11 mouse cellular contexts compared by ENCODE assay signal in genomic region chr1:162857766-162858747, GRCm38 (mm10). TPM values are rescaled to one million over a fixed set of nuclear protein-coding genes. Genes with fewer than 3 reads are reported as not detected.
DNase-seq lines count a peak whose midpoint lies in the region; ATAC-seq and TF ChIP-seq lines count a peak whose summit lies in the region.
"Had no signal": no experiment of that assay in that cellular context is flagged by ENCODE, and none has a peak within 500 bp of the region (broad histone marks: within the 10 kb centered on the region; RNA-seq: fewer than 3 reads in every experiment).

No protein-coding gene starts in this region.

- H3K27ac ChIP-seq in heart, embryonic 16.5 days (ENCODE audit: low read length) = no peak overlapping the region
- 0 out of 2 replicates have a peak overlapping the region, but pooled peaks have one; percentile 6 for H3K27ac ChIP-seq in embryonic facial prominence, embryonic 10.5 days (replicated peaks)
- no peak overlapping the region for H3K27ac ChIP-seq in intestine, postnatal 0 days (ENCODE audit: low read depth, low read length)
- 0 out of 2 replicates have a peak overlapping the region, but pooled peaks have one; percentile 57 for H3K27ac ChIP-seq in midbrain, embryonic 14.5 days (replicated peaks; ENCODE audit: low read depth, low read length)
- H3K27ac ChIP-seq: macrophage had no signal

- intact Hi-C loops in heart, postnatal 14 days (cut with DNase I) = no loop called here

- H3K9ac ChIP-seq in heart, embryonic 16.5 days (ENCODE audit: low read length) = no peak overlapping the region
- no peak overlapping the region for H3K9ac ChIP-seq in intestine, postnatal 0 days (ENCODE audit: low read depth, low read length)
- no peak overlapping the region for H3K9ac ChIP-seq in midbrain, embryonic 14.5 days (replicated peaks; ENCODE audit: low read length)

- H3K36me3 ChIP-seq in heart, embryonic 16.5 days (ENCODE audit: control insufficient read depth, insufficient read depth) = no peaks in the 10 kb centered on the region
- H3K36me3 ChIP-seq in embryonic facial prominence, embryonic 10.5 days (replicated peaks) = no peaks in the 10 kb centered on the region
- H3K36me3 ChIP-seq in intestine, postnatal 0 days (ENCODE audit: control insufficient read depth, insufficient read depth) = no peaks in the 10 kb centered on the region
- H3K36me3 ChIP-seq in midbrain, embryonic 14.5 days (ENCODE audit: control insufficient read depth, insufficient read depth, low read length) = no peaks in the 10 kb centered on the region

- H3K9me3 ChIP-seq in heart, embryonic 16.5 days (replicated peaks; ENCODE audit: control insufficient read depth, low read length) = no peaks in the 10 kb centered on the region
- H3K9me3 ChIP-seq in embryonic facial prominence, embryonic 10.5 days = no peaks in the 10 kb centered on the region
- no peaks in the 10 kb centered on the region for H3K9me3 ChIP-seq in intestine, postnatal 0 days (ENCODE audit: control insufficient read depth)
- no peaks in the 10 kb centered on the region for H3K9me3 ChIP-seq in midbrain, embryonic 14.5 days (ENCODE audit: control insufficient read depth, low read length)

- no peak for ATAC-seq in heart, embryonic 16.5 days (replicated peaks; ENCODE audit: extremely low read depth, insufficient read depth, low FRiP score)
- ATAC-seq in intestine, postnatal 0 days = no peak
- ATAC-seq in midbrain, embryonic 14.5 days (ENCODE audit: low FRiP score, low TSS enrichment) = no peak

- 70% methylated on average over 18 of the region's 18 CpGs for WGBS in heart, embryonic 16.5 days
- 65% methylated on average over 18 of the region's 18 CpGs for WGBS in embryonic facial prominence, embryonic 10.5 days
- 63% methylated on average over 17 of the region's 18 CpGs for WGBS in intestine, postnatal 0 days
- 51% methylated on average over 18 of the region's 18 CpGs for WGBS in midbrain, embryonic 14.5 days

- H3K4me1 ChIP-seq in heart, embryonic 16.5 days (ENCODE audit: control insufficient read depth, insufficient read depth, low read length) = no peaks in the 10 kb centered on the region
- peaks cover 39% of the 10 kb centered on the region for H3K4me1 ChIP-seq in embryonic facial prominence, embryonic 10.5 days
- no peaks in the 10 kb centered on the region; the same call in 1 of the 2 replicates for H3K4me1 ChIP-seq in intestine, postnatal 0 days (replicated peaks; ENCODE audit: control insufficient read depth, insufficient read depth, low read length)
- peaks cover 3% of the 10 kb centered on the region; the same call in 1 of the 2 replicates for H3K4me1 ChIP-seq in midbrain, embryonic 14.5 days (ENCODE audit: control insufficient read depth, insufficient read depth, low read length)

- no peak for DNase-seq in heart, postnatal 14 days
- DNase-seq in embryonic facial prominence, embryonic 10.5 days (ENCODE audit: low spot score) = no peak
- DNase-seq in midbrain, embryonic 14.5 days = peak; percentile 45
- no peak for DNase-seq in layer of hippocampus, postnatal 14 days (ENCODE audit: low spot score in 2 of 2)
- no peak for DNase-seq in ovary, postnatal 10 days (ENCODE audit: low spot score)
- DNase-seq in cerebellum, postnatal 25 days = no peak
- DNase-seq: adrenal gland, adult 2 months had no signal

- H3K27me3 ChIP-seq in heart, embryonic 16.5 days (ENCODE audit: control insufficient read depth, insufficient read depth, low read length) = no peaks in the 10 kb centered on the region
- no peaks in the 10 kb centered on the region for H3K27me3 ChIP-seq in embryonic facial prominence, embryonic 10.5 days (replicated peaks; ENCODE audit: low read depth, poor library complexity, severe bottlenecking)
- no peaks in the 10 kb centered on the region for H3K27me3 ChIP-seq in intestine, postnatal 0 days (replicated peaks; ENCODE audit: control insufficient read depth, insufficient read depth, low read length)
- no peaks in the 10 kb centered on the region for H3K27me3 ChIP-seq in midbrain, embryonic 14.5 days (ENCODE audit: control insufficient read depth, insufficient read depth, low read length)

- no peak overlapping the region for H3K4me3 ChIP-seq in heart, embryonic 16.5 days (ENCODE audit: low read length)
- no peak overlapping the region for H3K4me3 ChIP-seq in embryonic facial prominence, embryonic 10.5 days
- no peak overlapping the region for H3K4me3 ChIP-seq in intestine, postnatal 0 days (ENCODE audit: low read depth, low read length)
- H3K4me3 ChIP-seq in midbrain, embryonic 14.5 days (replicated peaks; ENCODE audit: low read depth, low read length) = no peak overlapping the region
- H3K4me3 ChIP-seq: erythroblast, embryonic 14.5 days had no signal

- no peak for TF ChIP-seq CTCF in intestine, postnatal 0 days (IDR thresholded peaks at IDR 0.05; ENCODE audit: low read depth)

- 0 out of 2 replicates have a peak overlapping the region, but pooled peaks have one; percentile 28 for H3K4me2 ChIP-seq in heart, embryonic 16.5 days (ENCODE audit: low read depth, low read length)
- H3K4me2 ChIP-seq in intestine, postnatal 0 days (replicated peaks; ENCODE audit: low read depth) = peak overlapping the region; percentile 40; the same call in 1 of the 2 replicates
- peak overlapping the region; percentile 30; the same call in 1 of the 2 replicates for H3K4me2 ChIP-seq in midbrain, embryonic 14.5 days (ENCODE audit: low read length)

RNA-seq across cellular contexts. Expression of gene Fmo1, which starts 8.4 kb away (rescaled TPM):
- polyA plus RNA-seq in heart, embryonic 16.5 days (2015; fragmentation: Nextera tagmentation; extraction: Ambion mirVana) = 12.1 and 12.4 TPM in 2 replicates
- 10 to 100 TPM; 32.4 to 46.2 TPM for total RNA-seq in heart, postnatal 14 days (2021)
- polyA plus RNA-seq in embryonic facial prominence, embryonic 10.5 days (2016; fragmentation: Nextera tagmentation; extraction: Ambion mirVana) = 4.3 and 4.9 TPM in 2 replicates
- polyA plus RNA-seq in intestine, postnatal 0 days (2015; fragmentation: Nextera tagmentation; extraction: Ambion mirVana) = 7.3 and 8.2 TPM in 2 replicates
- 15.7 and 29.0 TPM in 2 replicates for polyA plus RNA-seq in midbrain, embryonic 14.5 days (2014; fragmentation: Nextera tagmentation; extraction: Ambion mirVana)
- 10 to 100 TPM; 21.6 to 23.1 TPM for total RNA-seq in layer of hippocampus, postnatal 14 days (2021)
- polyA plus RNA-seq: erythroblast, embryonic 14.5 days; macrophage had no signal

RNA-seq across cellular contexts. Expression of gene Fmo2, which starts 40.5 kb away (rescaled TPM):
- polyA plus RNA-seq in heart, embryonic 16.5 days (2015; fragmentation: Nextera tagmentation; extraction: Ambion mirVana) = 6.4 and 9.9 TPM in 2 replicates
- total RNA-seq in heart, postnatal 14 days (2021) = 10 to 100 TPM in 1 of 2 experiments, 1 to 10 TPM in 1; 8.7 to 22.0 TPM
- not detected in 2 replicates for polyA plus RNA-seq in embryonic facial prominence, embryonic 10.5 days (2016; fragmentation: Nextera tagmentation; extraction: Ambion mirVana)
- polyA plus RNA-seq in intestine, postnatal 0 days (2015; fragmentation: Nextera tagmentation; extraction: Ambion mirVana) = 3.8 and 4.4 TPM in 2 replicates
- polyA plus RNA-seq in midbrain, embryonic 14.5 days (2014; fragmentation: Nextera tagmentation; extraction: Ambion mirVana) = not detected in 2 replicates
- 1 to 10 TPM; 1.2 to 1.7 TPM for total RNA-seq in layer of hippocampus, postnatal 14 days (2021)
- polyA plus RNA-seq: erythroblast, embryonic 14.5 days; macrophage had no signal

RNA-seq across cellular contexts. Expression of gene Fmo4, which starts 44.3 kb away (rescaled TPM):
- 0.30 and 0.37 TPM in 2 replicates for polyA plus RNA-seq in heart, embryonic 16.5 days (2015; fragmentation: Nextera tagmentation; extraction: Ambion mirVana)
- total RNA-seq in heart, postnatal 14 days (2021) = under 1 TPM in 1 of 2 experiments, not detected in 1; 0.31 TPM
- 0.09 TPM in 1 of 2 replicates, not detected in the other for polyA plus RNA-seq in embryonic facial prominence, embryonic 10.5 days (2016; fragmentation: Nextera tagmentation; extraction: Ambion mirVana)
- polyA plus RNA-seq in intestine, postnatal 0 days (2015; fragmentation: Nextera tagmentation; extraction: Ambion mirVana) = 12.2 and 13.7 TPM in 2 replicates
- polyA plus RNA-seq in midbrain, embryonic 14.5 days (2014; fragmentation: Nextera tagmentation; extraction: Ambion mirVana) = 0.27 and 0.33 TPM in 2 replicates
- total RNA-seq in layer of hippocampus, postnatal 14 days (2021) = under 1 TPM; 0.12 to 0.38 TPM
- polyA plus RNA-seq: erythroblast, embryonic 14.5 days; macrophage had no signal

Comparison
In these comparisons a context has a peak if more than half of its experiments do, and no peak if none do; other contexts are left out.
1. H3K27ac ChIP-seq: peak in embryonic facial prominence, embryonic 10.5 days (single experiment) and midbrain, embryonic 14.5 days (single experiment); none in heart, embryonic 16.5 days (single experiment) and intestine, postnatal 0 days (single experiment).
2. Peak in every context shown above with its lines, with median percentiles within 50 percentile points of each other: H3K4me2 ChIP-seq.